21 mouse cellular contexts compared by ENCODE assay signal in genomic region chr9:72902057-72902456, GRCm38 (mm10). TPM values are rescaled to one million over a fixed set of nuclear protein-coding genes. Genes with fewer than 3 reads are reported as not detected.
"Had no signal": no experiment of that assay in that cellular context is flagged by ENCODE, and none has a peak within 500 bp of the region (broad histone marks: within the 10 kb centered on the region; RNA-seq: fewer than 3 reads in every experiment).

No protein-coding gene starts in this region.

- H3K4me1 ChIP-seq: limb, embryonic 12.5 days; midbrain, embryonic 15.5 days; neural tube, embryonic 12.5 days had no signal

- H3K9me3 ChIP-seq: limb, embryonic 12.5 days; liver, embryonic 15.5 days; megakaryocyte, embryonic 14.5 days; midbrain, embryonic 15.5 days; neural tube, embryonic 12.5 days had no signal

- H3K27me3 ChIP-seq: limb, embryonic 12.5 days; liver, embryonic 15.5 days; midbrain, embryonic 15.5 days; neural tube, embryonic 12.5 days had no signal

- ATAC-seq: lung, postnatal 0 days; midbrain, embryonic 15.5 days had no signal

- H3K4me3 ChIP-seq: layer of hippocampus, adult 2 months; limb, embryonic 12.5 days; liver, embryonic 15.5 days; megakaryocyte, embryonic 14.5 days; midbrain, embryonic 15.5 days; neural tube, embryonic 12.5 days had no signal

- H3K36me3 ChIP-seq: limb, embryonic 12.5 days; liver, embryonic 15.5 days; midbrain, embryonic 15.5 days had no signal

- DNase-seq: kidney, postnatal 10 days; kidney, postnatal 4 days; lung, adult 2 months; spleen, adult 18-20 months; thymus, adult 18-20 months; thymus, postnatal 25 days had no signal

- H3K27ac ChIP-seq: layer of hippocampus, adult 2 months; limb, embryonic 12.5 days; liver, embryonic 15.5 days; macrophage; midbrain, embryonic 15.5 days; neural tube, embryonic 12.5 days had no signal

RNA-seq across cellular contexts. Expression of gene Pygo1, which starts 23.4 kb away (rescaled TPM):
- total RNA-seq: monocyte, adult 5-6 weeks; neutrophil, adult 5-6 weeks had no signal
- polyA plus RNA-seq: macrophage had no signal

RNA-seq across cellular contexts. Expression of gene Dyx1c1, which starts 56.5 kb away (rescaled TPM):
- total RNA-seq: monocyte, adult 5-6 weeks had no signal

RNA-seq across cellular contexts. Expression of gene Gm44503, which starts 56.6 kb away (rescaled TPM):
- total RNA-seq: layer of hippocampus, adult 2 months; layer of hippocampus, postnatal 10 days; left cerebral cortex, postnatal 36 days had no signal
- polyA plus RNA-seq: kidney, embryonic 14.5 days; limb, embryonic 12.5 days; liver, embryonic 15.5 days; lung, adult 2 months; lung, postnatal 0 days; macrophage; midbrain, embryonic 11.5 days; midbrain, embryonic 15.5 days; neural tube, embryonic 12.5 days; stomach, embryonic 14.5 days had no signal
